Mouse (Mus musculus) frontal cortex, postnatal 36 days (tissue): ENCODE measurements around the gene Aadacl4.
"Not testable (repeated sequence)": the region's sequence is repeated elsewhere in the genome, so short reads cannot be mapped to it uniquely, and the experiment has no call there.

Experiments
- DNase-seq, 2 experiments: peaks; one replicate each; pipeline ENCODE4 v3.0.0; 2022; ENCODE audit warnings: low spot score in 2 of 2

Aadacl4 gene

DNA sequence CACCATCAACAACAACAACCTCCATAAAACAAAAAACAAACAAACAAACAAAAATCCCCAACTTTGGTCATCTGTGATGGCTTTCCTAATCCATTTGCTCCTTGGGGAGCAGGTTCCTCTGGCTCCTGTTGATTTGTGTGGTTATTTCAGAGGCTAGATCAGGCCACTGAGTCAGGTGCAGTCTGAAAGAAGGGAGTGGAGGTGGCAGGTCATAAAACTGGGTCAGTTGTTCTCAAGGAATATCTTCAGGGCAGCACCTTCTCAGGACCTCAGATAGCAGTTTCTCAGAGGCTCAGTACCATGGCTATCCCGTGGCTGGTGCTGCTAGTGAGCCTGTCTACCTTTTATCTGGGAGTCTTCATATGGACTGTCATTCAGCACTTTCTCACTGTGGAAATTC, at the start of gene Aadacl4:
Aadacl4 (plus strand) TSS at position 301 of the 400 bp plus-strand sequence.
- DNase-seq = no peak

DNA sequence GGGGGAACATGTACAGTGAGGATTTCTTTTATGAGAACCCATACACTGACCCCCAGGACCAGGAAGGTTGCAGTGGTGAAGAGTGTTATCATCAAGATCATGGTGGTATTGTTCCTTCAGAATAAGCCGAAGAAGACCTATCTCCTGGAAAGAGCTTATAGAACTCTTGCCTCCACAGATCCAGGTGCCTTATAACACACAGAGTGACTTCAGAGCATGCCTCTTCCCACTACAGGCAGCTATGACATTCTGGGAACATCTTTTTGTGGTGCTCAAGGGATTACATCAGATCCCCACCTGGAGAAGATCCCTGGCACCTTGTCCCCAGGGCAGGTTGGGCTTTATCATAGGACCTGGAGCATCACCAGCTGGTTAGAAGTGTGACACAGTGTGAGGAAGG, 48.5 kb upstream of the Aadacl4 start, which contains the start of gene Gm13124:
Gm13124 (minus strand) TSS at position 101 of the 400 bp plus-strand sequence.
- no peak for DNase-seq

DNA sequence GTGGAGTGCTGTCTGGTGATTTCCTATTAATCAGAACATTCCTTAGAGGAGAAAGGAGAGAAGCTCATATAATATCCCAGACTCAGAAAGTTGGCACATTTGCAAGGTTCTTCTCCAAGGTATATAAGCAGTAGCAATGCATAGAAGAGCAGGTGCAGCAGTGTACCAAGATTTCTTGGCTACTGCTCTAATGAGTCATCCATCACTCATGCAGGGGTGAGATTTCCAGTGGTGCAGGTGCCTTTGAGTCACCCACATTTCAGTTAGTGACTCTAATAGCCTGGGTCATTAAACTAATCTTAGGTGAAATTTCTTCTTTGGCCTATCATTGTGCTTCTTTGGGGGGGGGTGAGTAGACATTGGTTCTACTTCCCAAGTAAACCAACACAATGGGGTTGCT, 45.8 kb upstream of the Aadacl4 start:
- DNase-seq = no peak

- not testable (repeated sequence) for DNase-seq
Observed at GRCm38 (mm10) chr4:144586207-144586606, 27.3 kb upstream of the Aadacl4 start.

- no peak for DNase-seq
Observed at GRCm38 (mm10) chr4:144592790-144593189, 20.7 kb upstream of the Aadacl4 start.

DNA sequence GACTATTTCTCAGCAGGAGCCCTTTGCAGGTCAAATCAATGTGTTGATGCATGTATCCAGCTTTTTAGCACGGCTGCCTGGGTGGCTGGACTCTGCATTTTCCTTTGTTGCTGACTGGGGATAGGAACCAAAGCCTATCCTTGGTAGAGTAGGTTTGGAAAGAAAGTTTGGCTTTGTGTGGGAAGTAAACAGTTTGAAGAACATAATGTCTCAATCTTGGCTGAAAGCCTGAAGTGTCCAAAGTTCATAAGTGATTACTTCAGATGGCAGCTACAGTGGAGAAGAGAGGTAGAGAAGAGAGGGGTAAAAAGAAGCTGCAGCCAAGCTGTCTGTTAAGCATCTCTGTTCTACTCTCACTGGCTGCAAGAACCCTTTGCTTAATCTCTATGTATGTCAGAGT, 1.1 kb downstream of the Aadacl4 start:
- no peak for DNase-seq

GRCm38 (mm10) chr4:144638263-144638662, 24.8 kb downstream of the Aadacl4 start:
- DNase-seq = no peak
